Mouse (Mus musculus) fibroblast of lung, adult 2 months (primary cell): ENCODE data around the gene Peg3.
"Not testable (repeated sequence)": the region's sequence is repeated elsewhere in the genome, so short reads cannot be mapped to it uniquely, and the experiment has no call there.

Experiments
- DNase-seq: peaks from one replicate; pipeline ENCODE4 v3.0.0-alpha.2; 2011; ENCODE audit warnings: low read depth

The Peg3 gene

GRCm38 (mm10) chr7:6730241-6730640 is at the start of gene Peg3, which contains the start of gene Usp29:
Gene Peg3 (minus strand): TSS chr7:6730431.
Gene Usp29 (plus strand): TSS chr7:6730578.
- peak; percentile 1 for DNase-seq

DNA sequence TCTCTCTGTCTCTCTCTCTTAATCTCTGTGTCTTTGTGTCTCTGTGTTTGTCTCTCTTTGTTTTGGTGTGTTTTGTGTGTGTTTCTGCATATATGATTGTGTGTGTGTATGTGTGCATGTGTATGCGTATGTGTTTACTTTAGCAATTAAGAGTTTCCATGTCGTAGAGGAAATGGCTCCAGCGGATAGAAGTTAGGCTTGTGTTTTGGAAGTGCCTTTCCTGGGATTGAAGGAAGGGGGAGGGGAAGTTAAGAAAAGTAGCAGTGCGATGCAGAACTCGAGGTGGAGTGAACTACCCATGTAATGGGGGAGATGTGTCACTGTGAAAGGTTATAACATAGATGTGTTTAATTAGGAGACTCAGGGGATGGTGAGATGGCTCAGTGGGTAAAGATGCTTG is 48.9 kb upstream of the Peg3 start:
- DNase-seq, result no peak

DNA sequence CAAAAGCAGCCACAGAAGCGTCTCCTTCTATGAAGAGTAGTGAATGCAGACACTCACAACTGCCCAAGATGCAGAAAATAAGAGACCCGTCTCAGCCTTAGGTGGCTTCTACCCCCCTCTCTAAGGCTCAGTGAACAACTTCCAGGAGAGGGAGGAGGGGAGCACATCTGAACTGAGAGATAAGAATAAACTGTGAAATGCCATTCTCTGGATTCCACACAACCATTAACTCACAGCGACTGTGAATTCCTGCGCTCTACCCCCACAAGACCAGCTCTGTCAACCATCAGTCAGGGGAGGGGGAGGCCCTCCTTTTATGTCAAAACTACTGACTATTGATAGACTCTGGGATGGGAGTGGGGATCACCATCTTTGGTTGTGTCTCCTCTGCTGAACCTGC is 47.5 kb upstream of the Peg3 start:
- DNase-seq, result no peak

DNA sequence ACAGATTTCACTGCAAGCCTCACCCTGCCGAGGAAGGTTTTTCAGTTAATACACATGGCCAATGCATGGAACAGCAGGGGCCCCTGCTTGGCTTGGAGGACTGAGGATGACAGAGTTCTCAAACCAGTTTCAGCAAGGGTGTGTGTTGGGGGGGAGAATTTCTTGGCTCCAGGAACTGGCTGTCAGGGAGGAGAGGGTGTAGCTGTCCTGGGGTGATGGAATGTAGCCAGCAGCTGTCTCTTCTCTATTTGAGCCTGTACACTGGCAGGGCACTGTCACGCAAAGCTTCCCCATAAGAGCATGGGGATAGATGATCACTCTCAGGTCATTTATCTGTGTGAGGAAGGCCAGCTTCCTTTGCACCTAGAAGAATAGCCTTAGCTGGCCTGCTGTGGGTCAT is 46.9 kb upstream of the Peg3 start:
- DNase-seq, result no peak

DNA sequence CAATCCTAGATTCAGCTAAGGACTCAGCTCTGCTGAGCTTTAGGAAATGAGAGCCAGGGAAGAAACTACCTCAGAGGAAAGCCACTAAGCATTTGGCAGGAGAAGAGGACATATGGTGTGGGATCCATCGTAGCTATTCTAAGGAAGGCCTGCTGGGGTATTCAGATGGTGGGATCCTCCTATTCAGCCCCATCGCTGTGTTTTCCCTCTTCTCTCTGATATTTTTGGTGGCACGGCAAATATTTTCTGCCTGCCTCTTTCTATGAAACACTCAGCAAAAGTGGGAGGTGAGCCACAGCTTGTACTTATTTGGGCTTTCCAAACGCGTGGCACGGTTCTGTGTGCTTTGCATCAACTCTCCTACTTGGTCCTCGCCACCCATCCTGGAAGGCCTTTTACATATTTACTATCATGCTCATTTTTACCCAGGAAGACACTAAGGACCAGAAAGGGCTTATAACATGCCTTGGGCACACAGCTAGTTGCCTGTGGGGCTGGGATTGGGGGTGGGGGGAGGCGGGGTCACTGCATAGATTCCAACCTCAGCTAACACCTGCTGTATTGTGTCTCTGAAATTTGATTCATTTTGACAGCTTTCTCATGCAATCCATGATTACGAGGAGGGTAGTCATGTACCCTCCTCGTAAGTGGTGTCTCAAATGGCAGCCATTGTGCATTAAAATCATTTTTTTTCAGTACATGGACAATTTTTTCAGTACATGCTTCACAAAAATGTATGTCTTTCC is 46.3 kb upstream of the Peg3 start:
- no peak for DNase-seq

DNA sequence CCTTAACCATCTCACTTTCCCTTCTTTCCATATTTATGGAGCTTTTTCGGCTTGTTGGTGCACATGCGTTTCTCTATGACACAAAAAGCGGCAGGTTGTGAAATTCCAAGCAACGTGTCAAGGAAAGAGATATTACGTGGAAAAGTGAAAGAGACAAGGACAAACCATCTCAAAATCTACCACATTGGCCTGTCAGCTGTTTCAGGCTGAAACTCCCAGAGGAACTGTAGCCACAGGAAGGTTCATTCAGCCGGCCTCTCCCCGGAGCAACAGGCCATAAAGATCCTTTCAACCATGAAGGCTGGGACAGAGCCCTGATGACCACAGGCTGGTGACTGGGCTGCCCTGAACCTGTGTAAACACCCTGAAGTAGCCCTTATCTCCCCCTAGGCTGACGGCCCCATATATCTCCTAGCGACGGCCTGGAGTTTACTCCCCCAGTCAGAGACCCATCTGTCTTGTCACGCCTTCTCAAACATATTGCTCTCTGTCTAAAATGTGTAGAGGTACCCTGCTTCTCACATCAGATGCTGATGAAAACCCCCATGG is 43.7 kb upstream of the Peg3 start:
- not testable (repeated sequence) for DNase-seq

GRCm38 (mm10) chr7:6770286-6770685 is 40.1 kb upstream of the Peg3 start:
- no peak for DNase-seq

DNA sequence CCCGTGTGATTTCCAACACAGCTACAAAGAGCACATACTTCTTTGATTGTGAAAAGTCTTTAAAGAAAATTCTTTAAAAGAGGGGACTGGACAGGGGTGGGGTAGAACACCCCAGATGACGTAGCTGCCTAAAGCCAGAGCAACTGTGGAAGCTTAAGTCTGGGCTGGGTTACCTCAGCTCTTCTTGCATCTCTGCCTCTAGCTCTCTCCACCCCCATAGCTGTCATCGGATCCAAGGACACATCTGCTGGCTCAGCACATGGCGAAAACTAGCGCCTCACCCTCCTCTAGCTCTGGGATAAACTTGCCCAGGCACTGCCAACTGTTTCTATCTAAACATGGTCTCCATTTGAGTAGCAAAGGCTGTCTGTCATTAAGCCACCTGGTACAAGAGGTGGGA is 35.0 kb upstream of the Peg3 start:
- DNase-seq, result no peak

GRCm38 (mm10) chr7:6760170-6760569 is 29.9 kb upstream of the Peg3 start:
- no peak for DNase-seq

DNA sequence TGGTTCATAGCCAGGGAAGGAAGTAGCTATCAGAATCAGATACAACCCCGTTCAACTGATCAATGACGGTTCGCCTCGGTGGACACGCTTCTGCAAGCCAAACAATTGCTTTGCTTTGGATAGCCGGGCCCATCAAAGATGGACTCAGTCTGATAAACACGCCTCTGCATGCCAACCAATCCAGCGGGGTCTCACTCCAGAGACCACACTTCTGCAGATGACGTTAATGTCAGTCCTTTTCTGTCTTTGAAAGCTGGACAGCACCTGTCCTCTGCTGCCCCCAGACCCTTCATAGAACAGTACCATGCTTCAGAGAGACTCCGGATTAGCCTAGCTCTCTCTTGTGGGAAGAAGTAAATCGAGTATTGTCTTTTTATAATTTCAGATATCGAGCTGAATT is 29.5 kb upstream of the Peg3 start:
- no peak for DNase-seq

DNA sequence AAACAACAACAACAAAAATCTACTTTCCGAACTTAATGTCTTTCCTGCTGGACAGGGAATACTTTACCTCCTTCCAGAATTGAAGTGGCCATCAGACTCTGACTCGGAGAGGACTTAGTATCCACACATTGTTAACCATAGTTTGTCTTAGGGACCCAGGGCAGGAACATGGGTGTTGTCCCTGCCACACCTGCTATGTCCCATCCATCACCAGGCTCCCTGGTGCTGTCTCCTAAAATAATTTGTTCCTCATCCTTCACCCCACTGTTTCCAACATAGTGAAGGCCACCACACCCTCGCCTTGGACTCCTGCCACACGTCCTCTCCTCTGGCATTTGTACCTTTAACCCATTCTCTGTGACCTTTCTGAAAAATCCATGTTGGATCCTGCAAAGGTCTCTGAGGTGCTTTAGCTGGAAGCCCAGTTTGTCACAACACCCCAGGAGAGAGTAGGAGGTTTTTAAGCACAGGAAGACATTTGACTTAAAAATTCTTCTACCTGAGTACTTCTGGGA is 26.6 kb upstream of the Peg3 start:
- no peak for DNase-seq

DNA sequence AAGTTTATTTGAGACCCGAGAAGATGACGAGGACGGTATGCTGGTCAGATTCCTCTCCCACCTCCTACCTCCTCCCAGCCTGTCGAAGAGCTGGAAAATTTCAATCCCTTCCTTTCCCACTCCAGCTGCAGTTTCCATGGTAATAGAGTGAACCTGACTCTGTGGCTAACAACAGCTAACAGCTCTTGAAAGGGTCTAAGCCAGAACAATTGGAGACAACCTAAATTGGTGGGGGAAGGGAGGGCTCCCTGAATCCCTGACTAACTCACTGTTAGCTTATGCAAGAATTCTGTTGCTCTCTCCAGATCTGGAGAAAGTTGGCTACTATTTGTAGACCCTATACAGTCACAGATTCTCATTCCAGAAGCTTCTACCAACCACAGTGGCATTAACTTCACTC is 23.2 kb upstream of the Peg3 start:
- DNase-seq, result no peak

GRCm38 (mm10) chr7:6749196-6749595 is 19.0 kb upstream of the Peg3 start:
- no peak for DNase-seq

DNA sequence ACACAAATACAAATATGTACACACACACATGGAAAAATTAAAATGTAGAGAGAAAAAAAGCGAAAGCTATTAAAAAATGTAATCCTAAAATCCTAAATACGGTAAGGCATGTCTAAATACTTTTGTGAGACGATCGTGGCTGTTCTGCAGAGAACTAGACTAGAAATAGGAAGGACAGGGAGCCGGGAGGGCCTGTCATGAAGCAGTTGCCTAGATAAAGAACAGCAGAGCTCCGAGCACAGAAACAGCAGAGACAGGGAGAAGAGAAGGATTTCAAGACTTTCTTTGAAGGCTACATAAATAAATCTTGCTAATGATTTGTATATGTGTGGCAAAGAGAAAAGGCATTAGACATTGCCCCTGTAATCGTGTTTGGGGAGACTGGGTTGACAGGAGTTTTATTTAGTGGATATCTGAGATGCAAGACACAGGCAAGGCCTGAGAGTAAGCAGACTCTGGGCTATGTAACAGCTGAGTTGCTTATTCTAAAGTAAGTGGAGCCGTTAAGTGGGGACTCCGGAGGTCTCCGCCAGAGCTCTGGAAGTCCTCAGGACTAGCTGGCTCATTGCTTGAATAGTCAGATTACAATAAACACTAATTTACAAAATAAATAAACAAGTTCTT is 14.2 kb upstream of the Peg3 start:
- no peak for DNase-seq

- no peak for DNase-seq
These were observed 5.8 kb upstream of the Peg3 start for GRCm38 (mm10) chr7:6736060-6736459.

DNA sequence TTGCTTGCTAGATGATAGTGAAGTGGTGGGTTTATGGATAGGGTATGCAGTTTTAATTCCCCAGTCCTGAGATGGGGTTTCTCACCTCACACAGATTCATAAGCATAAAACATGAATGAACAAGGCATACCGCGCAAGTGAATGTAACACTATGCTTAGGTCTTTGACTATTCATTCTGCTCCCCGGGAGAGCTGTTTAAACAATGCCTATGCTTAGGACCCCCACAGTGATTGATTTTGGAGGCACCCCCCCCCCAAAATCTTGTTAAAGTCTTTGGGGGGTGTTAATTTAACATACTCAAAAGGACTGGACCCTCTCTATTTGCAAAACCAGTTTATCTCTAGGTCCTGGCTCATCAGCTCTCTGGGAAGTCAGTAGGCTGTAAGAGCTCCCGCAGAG is 1.7 kb upstream of the Peg3 start:
- DNase-seq, result no peak

DNA sequence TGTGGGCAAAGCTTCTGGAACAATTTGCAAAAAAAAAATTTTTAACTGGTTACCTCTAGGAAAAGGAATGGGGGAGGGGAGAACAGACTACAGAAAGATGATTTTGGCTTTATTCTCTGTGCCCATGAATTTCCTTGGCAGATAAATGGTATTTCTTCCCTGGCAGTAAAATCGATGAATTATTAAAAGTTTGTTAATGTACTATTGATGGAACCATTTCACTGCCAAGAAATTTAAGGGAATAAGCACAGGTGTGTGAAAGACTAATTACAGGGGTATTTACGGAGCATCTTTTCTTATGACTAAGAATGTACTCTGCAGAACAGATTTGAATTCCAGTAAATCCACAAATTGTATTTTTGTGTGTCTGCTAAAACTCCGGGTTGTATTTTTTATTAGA is 1.1 kb upstream of the Peg3 start:
- DNase-seq, result no peak

DNA sequence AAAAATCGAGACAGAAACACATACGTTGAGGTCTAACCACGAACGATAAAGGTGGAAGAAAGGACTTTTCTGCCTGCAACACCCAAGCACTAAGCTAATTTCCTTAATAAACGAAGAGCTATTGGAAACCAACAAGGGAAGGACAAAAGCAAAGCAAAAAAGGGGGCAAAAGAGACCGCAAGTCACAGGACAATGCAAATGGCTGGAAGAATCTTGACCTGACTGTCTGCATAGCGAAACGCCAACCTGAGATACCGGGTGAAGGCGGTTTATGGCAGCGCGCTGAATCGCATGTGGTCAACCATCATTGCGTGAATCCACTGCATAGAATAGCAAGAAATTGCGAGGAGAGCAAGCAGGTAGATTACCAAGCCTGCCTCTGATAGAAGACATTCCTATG is 570 bp upstream of the Peg3 start:
- no peak for DNase-seq

DNA sequence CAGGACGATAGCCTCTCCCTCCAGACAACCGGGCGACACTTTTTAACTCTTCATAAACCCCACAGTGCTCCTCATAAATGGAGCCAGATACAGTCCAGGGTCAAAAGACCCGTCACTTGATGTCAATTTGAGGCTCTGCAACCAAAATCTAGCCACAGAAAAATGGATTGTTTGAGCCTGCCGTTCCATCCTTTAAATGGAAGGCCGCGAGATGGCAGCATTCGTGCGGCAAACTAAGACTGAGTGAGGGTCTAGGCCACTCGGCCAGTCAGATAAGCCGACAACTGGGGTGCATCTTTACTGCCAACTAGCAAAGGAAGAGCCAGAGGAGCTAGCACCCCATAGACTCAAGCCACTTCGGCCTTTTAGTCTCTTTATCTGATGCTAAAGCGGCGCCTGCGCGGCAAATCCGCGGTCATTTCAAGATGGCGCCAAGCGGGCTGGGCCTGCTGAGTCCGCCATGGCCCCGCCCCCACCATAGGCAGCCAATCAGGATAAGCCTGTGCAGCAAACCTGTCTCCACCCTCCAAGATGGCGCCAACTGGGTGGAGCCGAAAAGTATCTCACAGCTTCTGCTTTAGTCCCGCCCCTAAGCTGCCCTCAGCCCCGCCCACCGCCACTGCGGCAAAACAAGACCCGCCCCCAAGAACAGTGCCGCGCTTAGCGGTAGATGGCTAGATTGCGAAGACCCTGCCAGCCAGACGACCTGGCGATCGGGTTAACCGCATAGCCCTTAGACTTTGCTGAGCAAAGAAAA is 992 bp downstream of the Peg3 start:
- DNase-seq, result peak; percentile 53

DNA sequence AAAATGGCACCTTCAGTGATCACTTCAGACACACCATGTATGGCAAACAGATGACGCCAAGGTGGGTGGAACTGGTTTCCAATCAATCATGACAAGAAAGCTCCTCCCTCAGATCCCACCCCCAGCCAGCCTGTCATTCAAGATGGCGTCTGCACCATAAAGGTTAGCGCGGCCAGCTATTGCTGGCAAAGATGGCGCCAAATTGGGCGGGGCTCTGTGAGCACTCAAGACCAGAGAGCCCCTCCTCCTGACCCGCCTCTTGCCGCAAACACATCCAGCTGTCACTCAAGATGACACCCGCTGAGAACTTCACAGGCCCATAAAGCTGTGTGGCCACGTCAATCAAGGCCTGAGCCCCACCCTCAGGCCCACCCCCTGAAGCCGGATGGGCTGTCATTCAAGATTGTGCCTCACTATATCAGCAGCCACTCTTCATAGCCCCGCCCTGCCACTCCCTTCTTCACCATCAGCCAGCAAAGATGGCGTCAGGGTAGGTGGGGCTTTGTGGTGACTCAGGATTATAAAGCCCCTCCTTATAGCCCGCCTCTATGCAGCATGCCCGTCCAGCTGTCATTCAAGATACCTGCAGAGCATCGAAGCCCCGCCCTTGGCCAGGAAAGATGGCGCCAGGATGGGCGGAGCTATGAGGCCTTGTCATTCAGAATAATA is 1.8 kb downstream of the Peg3 start:
- DNase-seq, result peak; percentile 62

DNA sequence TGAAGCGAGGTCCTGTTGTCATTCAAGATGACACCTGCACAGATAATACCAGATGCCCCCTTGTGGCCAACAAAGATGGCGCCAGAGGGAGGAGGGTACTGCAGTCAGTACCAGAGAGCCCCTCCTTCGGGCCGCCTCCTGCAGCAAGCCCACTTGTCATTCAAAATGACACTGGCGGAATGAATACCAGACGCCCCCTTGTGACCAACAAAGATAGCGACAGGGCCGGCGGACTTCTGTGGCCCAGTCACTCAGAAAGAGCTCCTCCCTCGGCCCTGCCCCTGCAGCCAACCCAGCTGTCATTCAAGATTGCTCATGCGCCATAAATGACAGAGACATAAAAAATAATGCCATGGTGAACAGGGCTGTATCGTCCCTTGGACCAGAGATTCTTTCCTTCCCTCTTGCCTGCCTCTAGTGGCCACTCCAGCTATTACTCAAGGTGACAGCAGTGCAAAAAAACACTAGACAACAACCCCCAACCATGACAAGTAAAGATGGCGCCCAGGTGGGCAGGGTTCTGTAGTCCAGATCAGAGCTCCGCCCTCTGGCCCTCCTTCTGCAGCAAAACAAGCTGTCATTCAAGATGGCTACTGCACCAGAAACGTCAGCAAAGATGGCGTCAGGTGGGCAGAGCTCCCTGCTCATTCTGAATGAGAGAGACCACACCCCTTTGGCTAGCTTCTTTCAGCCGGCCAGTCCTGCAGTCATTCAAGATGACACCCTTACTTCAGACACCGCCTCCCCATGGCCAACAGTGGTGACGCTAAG is 2.7 kb downstream of the Peg3 start:
- DNase-seq, result peak; percentile 56
